Mouse (Mus musculus) bone marrow, adult 2 months (tissue): ENCODE results near the gene Slc8b1.

Source experiments
- CTCF ChIP-seq: fragments of 200-500 bp; IDR thresholded peaks from 2 replicates; pipeline ENCODE4 v1.5.1; 2011; ENCODE audit warnings: low read length, control low read depth; ENCODE audit not compliant: control insufficient read depth, insufficient read depth
- POLR2A ChIP-seq: fragments of 200-500 bp; IDR thresholded peaks from 2 replicates; pipeline ENCODE4 v1.6.1; 2011; ENCODE audit warnings: low read depth, mild to moderate bottlenecking, control low read depth, low read length, borderline replicate concordance; ENCODE audit not compliant: control insufficient read depth

GRCm38 (mm10) chr5:120550137-120550536 lies 39.2 kb downstream of the Slc8b1 start:
- TF ChIP-seq CTCF (no peak), POLR2A (no peak)
